Mouse (Mus musculus) kidney, postnatal 25 days (tissue): ENCODE data around the gene Rab5c.
A peak's percentile ranks its signal among the peaks of the same experiment; 100 is the strongest.

Source experiments
- DNase-seq, 2 experiments: peaks; one replicate each; pipeline ENCODE4 v3.0.0; 2021; ENCODE audit warnings: mixed read lengths in 2 of 2

The Rab5c gene

GRCm38 (mm10) chr11:100752294-100752693 is 14.3 kb upstream of the Rab5c start:
- DNase-seq = peak in 1 of 2 experiments; percentile 47

- no peak for DNase-seq
These were observed 12.1 kb upstream of the Rab5c start for GRCm38 (mm10) chr11:100750127-100750526.

GRCm38 (mm10) chr11:100749469-100749868 is 11.5 kb upstream of the Rab5c start:
- no peak for DNase-seq

GRCm38 (mm10) chr11:100748620-100749019 is 10.6 kb upstream of the Rab5c start:
- DNase-seq = no peak

- no peak for DNase-seq
These were observed 9.1 kb upstream of the Rab5c start for GRCm38 (mm10) chr11:100747114-100747513.

GRCm38 (mm10) chr11:100746546-100746945 is 8.5 kb upstream of the Rab5c start:
- DNase-seq = no peak

GRCm38 (mm10) chr11:100745085-100745484 is 7.1 kb upstream of the Rab5c start:
- DNase-seq = peak in 1 of 2 experiments; percentile 65

- peak; percentile 76 to 91 for DNase-seq
These were observed 3.3 kb upstream of the Rab5c start for GRCm38 (mm10) chr11:100741348-100741747.

- no peak for DNase-seq
These were observed 734 bp upstream of the Rab5c start for GRCm38 (mm10) chr11:100738749-100739148.

GRCm38 (mm10) chr11:100737105-100737733 is 796 bp downstream of the Rab5c start:
- no peak for DNase-seq

- no peak for DNase-seq
These were observed 1.3 kb downstream of the Rab5c start for GRCm38 (mm10) chr11:100736746-100737080.

- no peak for DNase-seq
These were observed 1.9 kb downstream of the Rab5c start for GRCm38 (mm10) chr11:100735954-100736745.

GRCm38 (mm10) chr11:100735134-100735865 is 2.7 kb downstream of the Rab5c start:
- DNase-seq = no peak

- peak in 1 of 2 experiments; percentile 75 for DNase-seq
These were observed 7.4 kb downstream of the Rab5c start for GRCm38 (mm10) chr11:100730477-100731205.

- no peak for DNase-seq
These were observed 8.0 kb downstream of the Rab5c start for GRCm38 (mm10) chr11:100729976-100730375.

- no peak for DNase-seq
These were observed 9.4 kb downstream of the Rab5c start for GRCm38 (mm10) chr11:100728601-100729000.

GRCm38 (mm10) chr11:100727201-100727600 is 10.8 kb downstream of the Rab5c start:
- DNase-seq = peak in 1 of 2 experiments; percentile 81

- peak in 1 of 2 experiments; percentile 63 for DNase-seq
These were observed 13.0 kb downstream of the Rab5c start for GRCm38 (mm10) chr11:100724919-100725512.

- peak; percentile 58 to 76 for DNase-seq
These were observed 15.5 kb downstream of the Rab5c start for GRCm38 (mm10) chr11:100722493-100723028.

- peak; percentile 68 to 85 for DNase-seq
These were observed 16.1 kb downstream of the Rab5c start for GRCm38 (mm10) chr11:100721776-100722492.

- DNase-seq = peak in 1 of 2 experiments; percentile 45
These were observed 16.8 kb downstream of the Rab5c start for GRCm38 (mm10) chr11:100721254-100721653.
